Mouse (Mus musculus): Measurements from ENCODE around the gene Cluh. TPM values are rescaled to one million over a fixed set of nuclear protein-coding genes. Genes with fewer than 3 reads are reported as not detected.

Gene Cluh
- 77.2 and 82.6 TPM in 2 replicates for polyA plus RNA-seq (2012)

- no peak for TF ChIP-seq GATA1 (IDR thresholded peaks at IDR 0.05; ENCODE audit: low read length)
Observed at GRCm38 (mm10) chr11:74649095-74649646, at the start of gene Cluh. Cluh (plus strand) TSS chr11:74649495.

DNA sequence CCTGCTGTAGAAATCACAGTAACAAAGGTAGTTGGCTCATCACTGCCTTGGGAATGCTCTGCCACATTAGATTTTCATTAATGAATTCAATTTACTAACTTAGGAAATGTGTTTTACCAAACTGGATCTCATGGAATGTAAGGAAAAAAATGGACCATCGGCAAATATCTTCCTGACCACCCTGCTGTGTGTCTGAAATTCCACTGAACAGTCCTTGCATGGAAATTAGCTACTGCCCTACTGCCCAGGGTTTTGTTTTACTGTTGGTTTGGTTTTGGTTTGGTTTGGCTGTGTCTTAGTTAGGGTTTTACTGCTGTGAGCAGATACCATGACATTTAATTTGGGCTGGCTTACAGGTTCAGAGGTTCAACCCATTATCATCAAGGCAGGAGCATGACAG is 47.0 kb upstream of the Cluh start:
- no peak for TF ChIP-seq GATA1 (IDR thresholded peaks at IDR 0.05; ENCODE audit: low read length)

DNA sequence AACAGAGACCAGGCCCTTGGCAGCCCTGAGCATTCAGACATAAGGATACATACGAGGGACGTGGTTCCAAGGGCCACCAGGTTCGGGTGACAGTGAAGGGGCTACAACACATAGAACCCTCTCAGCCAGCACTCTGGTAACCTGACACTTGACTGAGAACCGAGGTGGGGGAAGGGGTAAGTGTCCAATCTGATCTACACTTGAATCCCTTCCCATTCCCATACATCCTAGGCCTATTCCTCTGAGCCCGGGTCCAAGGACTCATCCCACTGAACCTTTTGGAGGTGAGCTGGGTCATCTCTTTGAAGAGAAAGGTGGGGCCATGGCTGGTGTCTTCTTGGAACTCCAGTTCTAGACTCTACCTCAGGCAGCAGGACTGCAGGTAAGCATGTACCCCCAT is 39.2 kb upstream of the Cluh start:
- TF ChIP-seq GATA1 (IDR thresholded peaks at IDR 0.05; ENCODE audit: low read length): no peak

DNA sequence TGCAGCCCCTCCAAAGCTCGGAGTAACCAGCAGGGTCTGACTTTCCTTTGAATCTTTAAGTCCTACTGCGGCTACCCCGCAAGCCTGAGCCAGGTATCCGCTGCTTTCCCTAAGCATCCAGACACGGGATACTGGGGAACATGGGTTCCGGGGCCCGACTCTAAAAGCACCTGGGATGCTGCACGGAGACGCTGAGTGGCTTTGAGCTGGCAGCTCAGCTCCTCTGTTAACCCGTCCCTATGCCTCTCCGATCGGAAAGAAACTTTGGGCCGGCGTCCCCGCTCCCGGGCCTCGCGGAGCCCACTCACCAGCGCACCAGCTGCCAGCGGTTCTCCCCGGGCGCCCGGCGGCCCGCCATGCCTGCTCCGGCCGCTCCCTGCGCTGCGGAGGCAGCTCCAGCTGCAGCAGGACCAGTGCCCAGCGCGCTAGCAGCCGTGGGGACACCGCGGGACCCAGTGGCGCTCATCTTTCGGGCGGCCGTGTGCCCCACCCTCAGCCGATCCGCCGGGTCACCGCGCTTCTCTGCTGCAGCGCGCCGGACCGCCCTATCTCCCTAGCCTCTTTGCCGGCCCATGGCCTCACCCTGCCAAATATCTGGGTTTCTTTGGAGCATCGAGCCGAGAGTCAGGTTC is 38.6 kb upstream of the Cluh start, which contains the start of gene Rap1gap2:
TSS of gene Rap1gap2 (minus strand) at position 371 of the 632 bp plus-strand sequence.
- no peak for TF ChIP-seq GATA1 (IDR thresholded peaks at IDR 0.05; ENCODE audit: low read length)

DNA sequence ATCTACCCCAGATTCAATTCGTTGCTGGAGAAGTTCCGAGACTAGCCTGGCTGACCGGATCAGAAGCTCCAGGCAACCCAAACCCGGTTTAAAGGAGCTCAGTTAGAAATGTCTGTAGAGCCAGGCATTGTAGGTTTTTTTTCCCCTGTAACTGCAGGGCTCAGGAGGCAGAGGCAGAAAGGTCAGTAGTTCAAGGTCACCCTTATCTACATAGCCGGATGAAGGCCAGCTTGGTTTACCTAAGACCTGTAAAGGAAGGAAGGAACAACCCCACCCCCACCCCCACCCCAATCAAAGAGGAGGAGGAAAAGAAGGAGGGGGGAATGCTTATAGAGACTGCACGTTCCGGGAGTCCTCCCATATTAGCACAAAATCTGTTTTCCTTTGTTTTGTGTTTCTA is 37.9 kb upstream of the Cluh start:
- TF ChIP-seq GATA1 (IDR thresholded peaks at IDR 0.05; ENCODE audit: low read length): no peak

DNA sequence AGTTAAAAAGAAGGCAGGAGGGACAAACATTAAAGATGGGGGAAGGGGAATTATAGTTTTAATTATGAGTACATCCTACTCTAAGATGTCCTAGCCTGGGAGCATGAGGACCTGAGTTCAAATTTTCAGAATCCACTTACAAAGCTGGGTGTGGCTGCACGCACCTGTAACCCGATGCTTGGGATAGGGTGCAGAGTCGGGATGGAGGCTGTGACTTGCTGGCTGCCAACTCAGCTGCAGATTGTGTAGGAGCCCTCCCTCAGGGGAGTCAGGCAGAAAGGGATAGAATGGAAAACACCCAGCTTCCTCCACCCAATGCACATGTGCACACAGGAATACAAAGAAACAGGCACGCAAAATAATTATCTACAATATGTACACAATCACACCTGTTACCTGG is 35.9 kb upstream of the Cluh start:
- TF ChIP-seq GATA1 (IDR thresholded peaks at IDR 0.05; ENCODE audit: low read length): no peak

GRCm38 (mm10) chr11:74615571-74615970 is 33.7 kb upstream of the Cluh start:
- TF ChIP-seq GATA1 (IDR thresholded peaks at IDR 0.05; ENCODE audit: low read length): no peak

DNA sequence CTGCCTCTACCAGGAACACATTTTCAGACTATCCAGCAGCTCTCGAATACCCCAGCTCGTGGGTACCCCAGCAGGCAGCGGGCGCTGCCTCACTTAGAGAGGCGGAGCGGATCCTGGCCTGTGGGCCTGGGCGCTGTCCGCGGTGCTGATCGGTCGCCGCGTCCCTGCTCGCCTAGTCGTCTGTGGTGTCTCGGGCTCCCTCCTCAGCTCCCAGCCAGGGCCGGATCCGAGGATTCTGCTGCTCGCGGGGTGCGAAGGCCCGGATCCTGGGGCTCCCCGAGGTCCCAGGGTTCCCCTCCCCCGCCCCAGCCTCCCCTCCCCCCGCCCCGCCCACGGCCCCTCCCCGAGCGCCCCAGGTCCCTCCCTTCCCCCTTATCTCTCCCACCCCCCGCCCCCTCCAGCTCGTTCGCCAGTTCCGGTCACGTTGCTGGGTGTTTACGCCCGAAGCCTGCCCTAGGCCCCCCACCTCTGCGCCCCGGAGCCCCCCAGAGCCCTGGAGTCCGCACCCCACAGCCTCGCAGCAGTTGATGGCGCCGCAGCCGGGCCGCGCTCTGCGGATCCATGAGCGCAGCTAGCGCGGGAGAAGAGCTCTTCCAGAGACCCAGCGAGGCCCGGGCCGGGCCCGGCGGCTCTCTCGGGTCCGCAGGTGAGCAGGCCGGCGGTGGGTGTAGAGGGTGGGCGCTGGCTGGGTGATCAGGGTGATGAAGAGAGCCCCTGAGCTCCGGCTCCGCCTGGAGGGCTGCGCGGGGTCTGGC is 29.9 kb upstream of the Cluh start, which contains the start of gene Ccdc92b:
TSS of gene Ccdc92b (plus strand) at position 405 of the 755 bp plus-strand sequence.
- TF ChIP-seq GATA1 (IDR thresholded peaks at IDR 0.05; ENCODE audit: low read length): no peak

DNA sequence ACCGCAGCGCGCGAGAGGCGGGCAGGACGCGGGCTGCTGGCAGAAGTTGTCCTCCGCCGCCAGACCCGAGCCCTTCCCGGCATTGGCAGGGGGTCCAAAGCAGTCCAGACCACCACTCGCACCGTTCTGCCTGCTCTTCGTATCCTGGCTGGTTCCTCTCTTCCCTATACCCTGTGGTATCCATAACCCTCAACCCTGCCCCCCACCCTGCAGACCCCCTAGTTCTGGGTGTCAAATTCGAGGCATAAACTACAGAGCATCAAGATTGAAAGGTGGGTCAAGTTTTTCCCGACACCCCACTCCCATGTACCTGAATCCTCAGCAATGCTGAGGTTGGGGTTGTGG is 29.4 kb upstream of the Cluh start:
- no peak for TF ChIP-seq GATA1 (IDR thresholded peaks at IDR 0.05; ENCODE audit: low read length)

GRCm38 (mm10) chr11:74621974-74622669 is 27.2 kb upstream of the Cluh start:
- TF ChIP-seq GATA1 (IDR thresholded peaks at IDR 0.05; ENCODE audit: low read length): peak; percentile 57

DNA sequence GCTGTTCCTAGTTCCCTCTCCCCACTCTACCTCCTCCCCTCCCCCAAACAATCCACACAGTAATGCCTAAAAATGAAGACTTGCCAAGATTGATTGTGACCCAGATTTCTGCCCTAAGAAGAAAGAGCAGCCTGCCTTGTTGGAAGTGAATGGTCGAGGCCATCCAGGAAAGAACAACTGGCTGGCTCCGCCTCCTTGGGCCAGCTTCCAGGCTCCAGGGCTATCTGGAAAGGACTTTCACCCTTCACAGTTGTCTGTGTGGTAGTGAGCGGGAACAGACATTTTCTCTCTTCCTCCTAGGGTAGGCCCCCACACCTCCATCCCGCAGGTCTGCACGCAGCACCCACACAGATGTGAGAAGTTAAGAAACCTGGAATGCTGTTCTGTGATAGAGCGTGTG is 25.6 kb upstream of the Cluh start:
- TF ChIP-seq GATA1 (IDR thresholded peaks at IDR 0.05; ENCODE audit: low read length): no peak

- no peak for TF ChIP-seq GATA1 (IDR thresholded peaks at IDR 0.05; ENCODE audit: low read length)
Observed at GRCm38 (mm10) chr11:74625333-74625732, 24.0 kb upstream of the Cluh start.

DNA sequence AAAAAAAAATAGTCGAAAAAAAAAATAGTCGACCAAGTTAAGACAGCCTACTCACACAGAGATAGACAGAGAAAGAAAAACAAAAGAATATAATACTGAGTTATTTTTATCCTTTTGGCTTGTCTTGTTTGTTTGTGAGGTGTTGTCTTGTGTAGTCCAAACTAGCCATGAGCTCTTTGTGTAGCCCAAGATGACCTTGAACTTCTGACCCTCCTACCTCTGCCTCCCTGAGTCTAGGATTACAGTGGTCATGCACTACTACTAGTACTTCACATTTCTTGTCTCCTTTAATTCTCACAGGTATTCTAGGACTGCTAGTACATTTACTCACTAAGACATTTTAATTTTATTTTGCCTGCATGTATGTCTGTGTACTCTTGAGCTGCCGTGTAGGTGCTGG is 21.8 kb upstream of the Cluh start:
- no peak for TF ChIP-seq GATA1 (IDR thresholded peaks at IDR 0.05; ENCODE audit: low read length)

- TF ChIP-seq GATA1 (IDR thresholded peaks at IDR 0.05; ENCODE audit: low read length): no peak
Observed at GRCm38 (mm10) chr11:74631880-74632789, 17.2 kb upstream of the Cluh start.
